Mouse (Mus musculus) ovary, adult 2 months (tissue): ENCODE data around the gene Gm3285. TPM values are rescaled to one million over a fixed set of nuclear protein-coding genes. Genes with fewer than 3 reads are reported as not detected.

Experiments
- polyA plus RNA-seq: library from polyadenylated mRNA; depleted of rRNA; stranded (reverse); fragments of >200 nt; gene quantifications from 2 replicates; pipeline ENCODE4 v1.2.3, GENCODE M21; 2012; rRNA removed

Gm3285 gene
- polyA plus RNA-seq = not detected in 2 replicates

GRCm38 (mm10) chr10:77861675-77862074 is at the start of gene Gm3285:
Gene Gm3285 (plus strand): TSS chr10:77861975.

GRCm38 (mm10) chr10:77814382-77814781 is 47.4 kb upstream of the Gm3285 start, which contains the start of gene Gm2696:
Gene Gm2696 (plus strand): TSS chr10:77814682.

GRCm38 (mm10) chr10:77826951-77827350 is 34.8 kb upstream of the Gm3285 start, which contains the start of gene Krtap10-4:
Gene Krtap10-4 (minus strand): TSS chr10:77827095.

DNA sequence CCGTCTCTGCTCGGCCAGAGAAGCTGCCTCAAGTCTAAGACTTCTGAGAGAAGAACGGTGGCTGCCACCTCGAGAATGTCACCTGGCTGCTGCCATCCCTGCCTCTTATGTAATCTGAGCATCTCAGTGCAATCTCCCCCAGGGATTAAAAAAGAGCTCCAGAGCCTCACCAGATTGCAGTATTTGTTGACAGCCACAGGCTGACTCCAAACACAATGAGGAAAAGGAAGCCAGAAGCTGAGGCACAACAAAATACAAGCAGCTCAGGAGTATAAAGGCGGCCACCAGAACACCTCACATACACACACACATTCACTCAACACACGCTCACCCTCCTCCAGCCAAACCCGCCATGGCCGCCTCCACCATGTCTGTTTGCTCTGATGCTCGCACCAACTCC is 26.1 kb upstream of the Gm3285 start, which contains the start of gene Krtap10-10:
Gene Krtap10-10, plus strand, starts transcription at position 301 of the 400 bp plus-strand sequence.

DNA sequence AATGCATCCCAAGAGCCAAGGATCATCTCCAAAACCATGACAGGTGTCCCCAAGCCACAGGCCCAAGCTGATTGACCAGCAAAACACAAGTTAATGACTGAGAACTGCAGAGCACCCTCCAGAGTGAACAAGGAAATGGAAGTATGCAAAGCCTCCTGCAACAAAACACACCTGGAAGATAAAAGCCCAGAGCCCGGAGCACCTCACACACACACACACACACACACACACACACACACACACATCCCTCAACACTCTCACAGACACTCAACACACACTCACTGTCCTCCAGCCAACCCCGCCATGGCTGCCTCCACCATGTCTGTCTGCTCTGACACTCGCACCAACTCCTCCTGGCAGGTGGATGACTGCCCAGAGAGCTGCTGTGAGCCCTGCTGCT is 15.3 kb upstream of the Gm3285 start, which contains the start of gene Gm36176:
Gene Gm36176, plus strand, starts transcription at position 301 of the 400 bp plus-strand sequence.

DNA sequence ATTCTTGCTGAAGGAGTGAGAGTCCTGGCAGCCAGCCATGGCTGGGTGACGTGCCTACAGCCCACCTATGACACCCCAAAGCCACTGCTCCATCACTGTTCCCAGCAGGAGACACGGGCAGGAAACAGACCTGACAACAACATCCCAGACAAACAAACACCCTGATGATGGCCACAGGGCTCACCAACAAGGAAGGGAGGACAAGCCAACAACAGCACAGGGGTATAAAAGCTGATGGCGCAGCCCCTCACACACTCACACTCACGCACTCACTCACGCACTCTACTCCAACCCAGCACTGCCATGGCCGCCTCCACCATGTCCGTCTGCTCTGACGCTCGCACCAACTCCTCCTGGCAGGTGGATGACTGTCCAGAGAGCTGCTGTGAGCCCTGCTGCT is 9.2 kb upstream of the Gm3285 start, which contains the start of gene Gm10318:
Gene Gm10318, plus strand, starts transcription at position 301 of the 400 bp plus-strand sequence.

GRCm38 (mm10) chr10:77902211-77902893 is 40.6 kb downstream of the Gm3285 start, which contains the start of gene Lrrc3:
Gene Lrrc3 (minus strand): TSS chr10:77902536.

Other genes starting within 250 kb of the Gm3285 start
- 43.5 and 49.7 TPM in 2 replicates for gene Ube2g2, start 239.7 kb upstream of the Gm3285 start, polyA plus RNA-seq
- gene Tspear, start 175.4 kb upstream of the Gm3285 start, polyA plus RNA-seq = 1.2 and 1.3 TPM in 2 replicates
- not detected in 2 replicates for gene Gm19402, start 171.2 kb upstream of the Gm3285 start, polyA plus RNA-seq
- not detected in 2 replicates for gene Gm9508, start 164.7 kb upstream of the Gm3285 start, polyA plus RNA-seq
- not detected in 2 replicates for gene Gm10272, start 155.3 kb upstream of the Gm3285 start, polyA plus RNA-seq
- gene Gm10024, start 150.5 kb upstream of the Gm3285 start, polyA plus RNA-seq = not detected in 2 replicates
- gene Gm10142, start 146.2 kb upstream of the Gm3285 start, polyA plus RNA-seq = not detected in 2 replicates
- gene Krtap12-1, start 141.4 kb upstream of the Gm3285 start, polyA plus RNA-seq = not detected in 2 replicates
- gene Gm10100, start 135.5 kb upstream of the Gm3285 start, polyA plus RNA-seq = not detected in 2 replicates
- gene Gm18596, start 119.3 kb upstream of the Gm3285 start, polyA plus RNA-seq = not detected in 2 replicates
- gene Gm9736, start 110.6 kb upstream of the Gm3285 start, polyA plus RNA-seq = not detected in 2 replicates
- not detected in 2 replicates for gene Gm3233, start 102.3 kb upstream of the Gm3285 start, polyA plus RNA-seq
- gene Gm3238, start 90.7 kb upstream of the Gm3285 start, polyA plus RNA-seq = not detected in 2 replicates
- gene Gm7138, start 85.0 kb upstream of the Gm3285 start, polyA plus RNA-seq = not detected in 2 replicates
- not detected in 2 replicates for gene Gm3250, start 79.4 kb upstream of the Gm3285 start, polyA plus RNA-seq
- gene Gm7137, start 73.8 kb upstream of the Gm3285 start, polyA plus RNA-seq = not detected in 2 replicates
- not detected in 2 replicates for gene Gm9639, start 66.9 kb upstream of the Gm3285 start, polyA plus RNA-seq
- gene Gm19668, start 62.8 kb upstream of the Gm3285 start, polyA plus RNA-seq = not detected in 2 replicates
- not detected in 2 replicates for gene Gm9507, start 50.1 kb upstream of the Gm3285 start, polyA plus RNA-seq
- gene Gm2696, start 47.3 kb upstream of the Gm3285 start, polyA plus RNA-seq = 0.33 TPM in 1 of 2 replicates, not detected in the other
- not detected in 2 replicates for gene Krtap10-4, start 34.9 kb upstream of the Gm3285 start, polyA plus RNA-seq
- gene Krtap10-10, start 26.0 kb upstream of the Gm3285 start, polyA plus RNA-seq = not detected in 2 replicates
- gene Gm36176, start 15.2 kb upstream of the Gm3285 start, polyA plus RNA-seq = not detected in 2 replicates
- not detected in 2 replicates for gene Gm10318, start 9.1 kb upstream of the Gm3285 start, polyA plus RNA-seq
- gene Lrrc3, start 40.6 kb downstream of the Gm3285 start, polyA plus RNA-seq = 3.4 and 3.8 TPM in 2 replicates
- gene Trpm2, start 108.6 kb downstream of the Gm3285 start, polyA plus RNA-seq = 1.5 and 1.6 TPM in 2 replicates
- 104 and 111 TPM in 2 replicates for gene 1810043G02Rik, start 116.5 kb downstream of the Gm3285 start, polyA plus RNA-seq
- gene Pfkl, start 148.1 kb downstream of the Gm3285 start, polyA plus RNA-seq = 168 and 197 TPM in 2 replicates
- 2.7 and 3.3 TPM in 2 replicates for gene Dnmt3l, start 180.0 kb downstream of the Gm3285 start, polyA plus RNA-seq
- gene Aire, start 181.6 kb downstream of the Gm3285 start, polyA plus RNA-seq = 3.6 TPM in 2 replicates
- gene Icosl, start 207.3 kb downstream of the Gm3285 start, polyA plus RNA-seq = 29.7 and 41.0 TPM in 2 replicates